Mouse (Mus musculus): ENCODE results near the gene Bag5.
A peak's percentile ranks its signal among the peaks of the same experiment; 100 is the strongest.

GRCm38 (mm10) chr12:111738754-111739153, 25.7 kb upstream of the Bag5 start:
- peak; percentile 86 for TF ChIP-seq MAX (IDR thresholded peaks at IDR 0.05; ENCODE audit: low read length)
- no peak for TF ChIP-seq MAFK (IDR thresholded peaks at IDR 0.05; ENCODE audit: insufficient replicate concordance, low read length)

All from CH12.LX (cell line).